Mouse (Mus musculus): ENCODE measurements around the gene Zer1. TPM values are rescaled to one million over a fixed set of nuclear protein-coding genes. Genes with fewer than 3 reads are reported as not detected.
A peak's percentile ranks its signal among the peaks of the same experiment; 100 is the strongest.

Zer1 gene
- polyA plus RNA-seq, 1 experiment from 2014 or later = 8.9 TPM

GRCm38 (mm10) chr2:30076439-30076838 lies 47.9 kb downstream of the Zer1 start:
- no peak overlapping the region for H3K9ac ChIP-seq (ENCODE audit: low read length)
- ATAC-seq (ENCODE audit: insufficient number of reproducible peaks, insufficient read depth, low FRiP score, low read depth) = no peak
- no peak overlapping the region for H3K4me2 ChIP-seq (ENCODE audit: low read length)
- peaks cover 7 to 8% of the 10 kb centered on the region in 2 experiments for H3K4me1 ChIP-seq (ENCODE audit: control insufficient read depth in 2 of 2, insufficient read depth in 2 of 2, low read length in 2 of 2)
- H3K27me3 ChIP-seq (ENCODE audit: control insufficient read depth, insufficient read depth, low read length) = no peaks in the 10 kb centered on the region
- 93% methylated on average over 8 of the region's 9 CpGs for WGBS
- no peak overlapping the region for H3K4me3 ChIP-seq (ENCODE audit: control insufficient read depth in 1 of 2, insufficient read depth in 1 of 2, low read depth in 1 of 2, low read length in 2 of 2)
- peaks cover 27% of the 10 kb centered on the region for H3K36me3 ChIP-seq (ENCODE audit: control insufficient read depth, insufficient read depth, low read length)
- no peak overlapping the region for H3K27ac ChIP-seq (replicated peaks in 1 of 2; ENCODE audit: control insufficient read depth in 1 of 2, insufficient read depth in 1 of 2, low read depth in 2 of 2, low read length in 2 of 2)
- no peaks in the 10 kb centered on the region for H3K9me3 ChIP-seq (ENCODE audit: control insufficient read depth, low read length)

GRCm38 (mm10) chr2:30075625-30076024 lies 48.8 kb downstream of the Zer1 start:
- Histone ChIP-seq H3K4me1 (ENCODE audit: control insufficient read depth in 2 of 2, insufficient read depth in 2 of 2, low read length in 2 of 2) (peaks cover 7 to 8% of the 10 kb centered on the region in 2 experiments), H3K36me3 (ENCODE audit: control insufficient read depth, insufficient read depth, low read length) (peaks cover 25% of the 10 kb centered on the region), H3K4me2 (ENCODE audit: low read length) (no peak overlapping the region), H3K4me3 (ENCODE audit: control insufficient read depth in 1 of 2, insufficient read depth in 1 of 2, low read depth in 1 of 2, low read length in 2 of 2) (no peak overlapping the region), H3K9me3 (ENCODE audit: control insufficient read depth, low read length) (no peaks in the 10 kb centered on the region), H3K27ac (replicated peaks in 1 of 2; ENCODE audit: control insufficient read depth in 1 of 2, insufficient read depth in 1 of 2, low read depth in 2 of 2, low read length in 2 of 2) (no peak overlapping the region), H3K9ac (ENCODE audit: low read length) (no peak overlapping the region), H3K27me3 (ENCODE audit: control insufficient read depth, insufficient read depth, low read length) (no peaks in the 10 kb centered on the region)
- no peak for ATAC-seq (ENCODE audit: insufficient number of reproducible peaks, insufficient read depth, low FRiP score, low read depth)
- WGBS = 74% methylated on average over 3 of the region's 3 CpGs

- Histone ChIP-seq H3K36me3 (ENCODE audit: control insufficient read depth, insufficient read depth, low read length) (peaks cover 48% of the 10 kb centered on the region), H3K27ac (replicated peaks in 1 of 2; ENCODE audit: control insufficient read depth in 1 of 2, insufficient read depth in 1 of 2, low read depth in 2 of 2, low read length in 2 of 2) (no peak overlapping the region), H3K4me2 (ENCODE audit: low read length) (no peak overlapping the region), H3K27me3 (ENCODE audit: control insufficient read depth, insufficient read depth, low read length) (no peaks in the 10 kb centered on the region), H3K9ac (ENCODE audit: low read length) (no peak overlapping the region), H3K4me1 (ENCODE audit: control insufficient read depth in 2 of 2, insufficient read depth in 2 of 2, low read length in 2 of 2) (peaks cover 5 to 9% of the 10 kb centered on the region in 2 experiments), H3K4me3 (ENCODE audit: control insufficient read depth in 1 of 2, insufficient read depth in 1 of 2, low read depth in 1 of 2, low read length in 2 of 2) (no peak overlapping the region), H3K9me3 (ENCODE audit: control insufficient read depth, low read length) (no peaks in the 10 kb centered on the region)
- ATAC-seq (ENCODE audit: insufficient number of reproducible peaks, insufficient read depth, low FRiP score, low read depth) = no peak
- 80% methylated on average over 3 of the region's 3 CpGs for WGBS
Observed at GRCm38 (mm10) chr2:30073285-30073684, 51.1 kb downstream of the Zer1 start.

GRCm38 (mm10) chr2:30072875-30073274 lies 51.5 kb downstream of the Zer1 start:
- H3K9me3 ChIP-seq (ENCODE audit: control insufficient read depth, low read length) = no peaks in the 10 kb centered on the region
- peaks cover 52% of the 10 kb centered on the region for H3K36me3 ChIP-seq (ENCODE audit: control insufficient read depth, insufficient read depth, low read length)
- H3K4me3 ChIP-seq (ENCODE audit: control insufficient read depth in 1 of 2, insufficient read depth in 1 of 2, low read depth in 1 of 2, low read length in 2 of 2) = no peak overlapping the region
- ATAC-seq (ENCODE audit: insufficient number of reproducible peaks, insufficient read depth, low FRiP score, low read depth) = no peak
- H3K27me3 ChIP-seq (ENCODE audit: control insufficient read depth, insufficient read depth, low read length) = no peaks in the 10 kb centered on the region
- no peak overlapping the region for H3K27ac ChIP-seq (replicated peaks in 1 of 2; ENCODE audit: control insufficient read depth in 1 of 2, insufficient read depth in 1 of 2, low read depth in 2 of 2, low read length in 2 of 2)
- H3K4me2 ChIP-seq (ENCODE audit: low read length) = no peak overlapping the region
- no peak overlapping the region for H3K9ac ChIP-seq (ENCODE audit: low read length)
- peaks cover 5 to 9% of the 10 kb centered on the region in 2 experiments for H3K4me1 ChIP-seq (ENCODE audit: control insufficient read depth in 2 of 2, insufficient read depth in 2 of 2, low read length in 2 of 2)
- WGBS = 78% methylated on average over 7 of the region's 7 CpGs

GRCm38 (mm10) chr2:30067962-30068361 lies 56.4 kb downstream of the Zer1 start:
- peaks cover 12 to 32% of the 10 kb centered on the region in 2 experiments for H3K4me1 ChIP-seq (ENCODE audit: control insufficient read depth in 2 of 2, insufficient read depth in 2 of 2, low read length in 2 of 2)
- peak overlapping the region; percentile 99 for H3K9ac ChIP-seq (ENCODE audit: low read length)
- peaks cover 43% of the 10 kb centered on the region for H3K36me3 ChIP-seq (ENCODE audit: control insufficient read depth, insufficient read depth, low read length)
- H3K27me3 ChIP-seq (ENCODE audit: control insufficient read depth, insufficient read depth, low read length) = no peaks in the 10 kb centered on the region
- no peak for ATAC-seq (ENCODE audit: insufficient number of reproducible peaks, insufficient read depth, low FRiP score, low read depth)
- H3K4me3 ChIP-seq (ENCODE audit: control insufficient read depth in 1 of 2, insufficient read depth in 1 of 2, low read depth in 1 of 2, low read length in 2 of 2) = peak overlapping the region; percentile 31 to 100; a peak in 3 of 4 replicates
- H3K4me2 ChIP-seq (ENCODE audit: low read length) = peak overlapping the region; percentile 88
- H3K9me3 ChIP-seq (ENCODE audit: control insufficient read depth, low read length) = no peaks in the 10 kb centered on the region
- 37% methylated on average over 7 of the region's 7 CpGs for WGBS
- no peak overlapping the region for H3K27ac ChIP-seq (replicated peaks in 1 of 2; ENCODE audit: control insufficient read depth in 1 of 2, insufficient read depth in 1 of 2, low read depth in 2 of 2, low read length in 2 of 2)

- Histone ChIP-seq H3K9ac (ENCODE audit: low read length) (peak overlapping the region; percentile 99), H3K27ac (replicated peaks in 1 of 2; ENCODE audit: control insufficient read depth in 1 of 2, insufficient read depth in 1 of 2, low read depth in 2 of 2, low read length in 2 of 2) (peak overlapping the region; percentile 98 to 100), H3K4me1 (ENCODE audit: control insufficient read depth in 2 of 2, insufficient read depth in 2 of 2, low read length in 2 of 2) (peaks cover 14 to 32% of the 10 kb centered on the region in 2 experiments), H3K36me3 (ENCODE audit: control insufficient read depth, insufficient read depth, low read length) (peaks cover 36% of the 10 kb centered on the region), H3K4me2 (ENCODE audit: low read length) (peak overlapping the region; percentile 88), H3K27me3 (ENCODE audit: control insufficient read depth, insufficient read depth, low read length) (no peaks in the 10 kb centered on the region), H3K4me3 (ENCODE audit: control insufficient read depth in 1 of 2, insufficient read depth in 1 of 2, low read depth in 1 of 2, low read length in 2 of 2) (peak overlapping the region; percentile 99 to 100), H3K9me3 (ENCODE audit: control insufficient read depth, low read length) (no peaks in the 10 kb centered on the region)
- ATAC-seq (ENCODE audit: insufficient number of reproducible peaks, insufficient read depth, low FRiP score, low read depth) = peak; percentile 19
- under 1% methylated on average over 53 of the region's 69 CpGs for WGBS
Observed at GRCm38 (mm10) chr2:30067031-30067888, 57.1 kb downstream of the Zer1 start.

- H3K27me3 ChIP-seq (ENCODE audit: control insufficient read depth, insufficient read depth, low read length) = no peaks in the 10 kb centered on the region
- peaks cover 16 to 32% of the 10 kb centered on the region in 2 experiments for H3K4me1 ChIP-seq (ENCODE audit: control insufficient read depth in 2 of 2, insufficient read depth in 2 of 2, low read length in 2 of 2)
- H3K4me3 ChIP-seq (ENCODE audit: control insufficient read depth in 1 of 2, insufficient read depth in 1 of 2, low read depth in 1 of 2, low read length in 2 of 2) = peak overlapping the region; percentile 99 to 100
- WGBS = under 1% methylated on average over 56 of the region's 101 CpGs
- peak overlapping the region; percentile 98 to 100 for H3K27ac ChIP-seq (replicated peaks in 1 of 2; ENCODE audit: control insufficient read depth in 1 of 2, insufficient read depth in 1 of 2, low read depth in 2 of 2, low read length in 2 of 2)
- peak; percentile 91 for ATAC-seq (ENCODE audit: insufficient number of reproducible peaks, insufficient read depth, low FRiP score, low read depth)
- no peaks in the 10 kb centered on the region for H3K9me3 ChIP-seq (ENCODE audit: control insufficient read depth, low read length)
- H3K4me2 ChIP-seq (ENCODE audit: low read length) = peak overlapping the region; percentile 88
- H3K36me3 ChIP-seq (ENCODE audit: control insufficient read depth, insufficient read depth, low read length) = peaks cover 31% of the 10 kb centered on the region
- peak overlapping the region; percentile 99 for H3K9ac ChIP-seq (ENCODE audit: low read length)
Observed at GRCm38 (mm10) chr2:30066046-30066901, 58.1 kb downstream of the Zer1 start.

Measured in heart, embryonic 14.5 days (tissue).